Mouse (Mus musculus) C2C12 (cell line): ENCODE data around the gene Ppfia3. TPM values are rescaled to one million over a fixed set of nuclear protein-coding genes. Genes with fewer than 3 reads are reported as not detected.

Experiments used
- H3K27me3 ChIP-seq: one replicate; pipeline ENCODE4 v1.6.1; 2011; ENCODE audit not compliant: control insufficient read depth, insufficient read depth, insufficient read length
- H3K36me3 ChIP-seq: one replicate; pipeline ENCODE4 v1.6.1; 2011; ENCODE audit not compliant: control insufficient read depth, insufficient read depth
- H3K4me3 ChIP-seq: one replicate; pipeline ENCODE4 v1.5.1; 2011; ENCODE audit warnings: mild to moderate bottlenecking, control low read depth; ENCODE audit not compliant: poor library complexity, insufficient read depth, severe bottlenecking
- H3K79me2 ChIP-seq: one replicate; pipeline ENCODE4 v1.6.1; 2011; ENCODE audit not compliant: control insufficient read depth, insufficient read depth
- H3K79me3 ChIP-seq: one replicate; pipeline ENCODE4 v1.6.1; 2011; ENCODE audit warnings: low read depth, control low read depth
- H3ac ChIP-seq: one replicate; pipeline ENCODE3; 2011; ENCODE audit warnings: low read depth; ENCODE audit not compliant: control insufficient read depth, insufficient read length
- CEBPB ChIP-seq: IDR thresholded peaks from one replicate; pipeline ENCODE4 v1.6.1; 2011; ENCODE audit warnings: low read depth, mild to moderate bottlenecking, control low read depth, moderate library complexity
- CTCF ChIP-seq: IDR thresholded peaks from one replicate; pipeline ENCODE4 v1.5.1; 2011; ENCODE audit not compliant: control insufficient read depth, insufficient read depth, insufficient read length
- FOSL1 ChIP-seq: IDR thresholded peaks from one replicate; pipeline ENCODE4 v1.8.0; 2011; ENCODE audit warnings: mild to moderate bottlenecking, low read length; ENCODE audit not compliant: poor library complexity, insufficient read depth, severe bottlenecking
- MAX ChIP-seq: IDR thresholded peaks from one replicate; pipeline ENCODE4 v1.6.1; 2011; ENCODE audit warnings: mild to moderate bottlenecking, control low read depth
- MYOD1 ChIP-seq: IDR thresholded peaks from one replicate; pipeline ENCODE4 v1.6.1; 2011; ENCODE audit warnings: low read depth; ENCODE audit not compliant: control insufficient read depth, insufficient read length
- MYOG ChIP-seq: IDR thresholded peaks from one replicate; pipeline ENCODE4 v1.6.1; 2011; ENCODE audit not compliant: control insufficient read depth, insufficient read length; ENCODE audit errors: extremely low read depth
- USF1 ChIP-seq: IDR thresholded peaks from one replicate; pipeline ENCODE4 v1.6.1; 2011; ENCODE audit warnings: low read depth, mild to moderate bottlenecking, control low read depth, moderate library complexity
- polyA plus RNA-seq: library from polyadenylated mRNA; unstranded; fragments of >200 nt; fragmentation: generic; extraction: Trizol; gene quantifications from one replicate; pipeline ENCODE4 v1.2.1, GENCODE M21; 2012; ENCODE audit warnings: missing spikeins

The Ppfia3 gene
- polyA plus RNA-seq, 1 experiment, result 4.8 TPM

- Histone ChIP-seq H3K79me3 (no peaks in the 10 kb centered on the region), H3K36me3 (no peaks in the 10 kb centered on the region), H3K27me3 (peaks cover 27% of the 10 kb centered on the region), H3ac (no peak overlapping the region), H3K79me2 (no peaks in the 10 kb centered on the region), H3K4me3 (no peak overlapping the region)
- TF ChIP-seq USF1 (no peak), MYOD1 (no peak), CTCF (no peak), MAX (no peak), FOSL1 (no peak), MYOG (no peak), CEBPB (no peak)
Observed at GRCm38 (mm10) chr7:45412421-45412820, 45.6 kb upstream of the Ppfia3 start.

GRCm38 (mm10) chr7:45409497-45410163 is 42.8 kb upstream of the Ppfia3 start:
- Histone ChIP-seq H3K27me3 (peaks cover 31% of the 10 kb centered on the region), H3K4me3 (no peak overlapping the region), H3K79me2 (no peaks in the 10 kb centered on the region)

GRCm38 (mm10) chr7:45408949-45409348 is 42.1 kb upstream of the Ppfia3 start:
- H3ac ChIP-seq, result no peak overlapping the region
- no peaks in the 10 kb centered on the region for H3K79me3 ChIP-seq
- H3K36me3 ChIP-seq, result no peaks in the 10 kb centered on the region
- H3K27me3 ChIP-seq, result peaks cover 31% of the 10 kb centered on the region
- H3K79me2 ChIP-seq, result no peaks in the 10 kb centered on the region
- TF ChIP-seq CTCF (no peak), FOSL1 (no peak), USF1 (no peak), CEBPB (no peak), MYOG (no peak), MYOD1 (no peak), MAX (no peak)
- H3K4me3 ChIP-seq, result no peak overlapping the region

More at GRCm38 (mm10) chr7:45409497-45410163, 42.8 kb upstream of the Ppfia3 start:
- TF ChIP-seq CTCF (no peak), CEBPB (peak; percentile 67)
- Histone ChIP-seq H3K36me3 (no peaks in the 10 kb centered on the region), H3K79me3 (no peaks in the 10 kb centered on the region), H3ac (no peak overlapping the region)

- H3ac ChIP-seq, result no peak overlapping the region
- H3K36me3 ChIP-seq, result no peaks in the 10 kb centered on the region
- TF ChIP-seq MAX (no peak), CTCF (no peak), FOSL1 (no peak)
- no peaks in the 10 kb centered on the region for H3K79me2 ChIP-seq
- H3K4me3 ChIP-seq, result no peak overlapping the region
- H3K27me3 ChIP-seq, result peaks cover 31% of the 10 kb centered on the region
- H3K79me3 ChIP-seq, result no peaks in the 10 kb centered on the region
Observed at GRCm38 (mm10) chr7:45408351-45408750, 41.5 kb upstream of the Ppfia3 start.

GRCm38 (mm10) chr7:45407836-45408235 is 41.0 kb upstream of the Ppfia3 start:
- peaks cover 31% of the 10 kb centered on the region for H3K27me3 ChIP-seq
- TF ChIP-seq CEBPB (no peak), USF1 (no peak), MYOG (no peak), FOSL1 (no peak), MYOD1 (no peak), CTCF (no peak), MAX (no peak)
- H3K79me2 ChIP-seq, result no peaks in the 10 kb centered on the region
- no peaks in the 10 kb centered on the region for H3K79me3 ChIP-seq
- no peak overlapping the region for H3K4me3 ChIP-seq
- no peaks in the 10 kb centered on the region for H3K36me3 ChIP-seq
- H3ac ChIP-seq, result no peak overlapping the region
